Mouse (Mus musculus) left cerebral cortex, postnatal 25 days (tissue): ENCODE measurements around the gene Cdh1. TPM values are rescaled to one million over a fixed set of nuclear protein-coding genes. Genes with fewer than 3 reads are reported as not detected.

Experiments used
- DNase-seq, 2 experiments: peaks; one replicate each; pipeline ENCODE4 v3.0.0; 2022; ENCODE audit warnings: low spot score in 2 of 2, mixed read lengths in 1 of 2
- intact Hi-C: fragments of 180-260 bp; cut with DNase I; formaldehyde crosslinking; loops from one replicate; pipeline ENCODE4 v1.15.1; 2025
- total RNA-seq, 2 experiments: library from RNA; stranded (reverse); gene quantifications; 2 replicates each; pipeline ENCODE4 v1.2.3; 2021

The Cdh1 gene
- total RNA-seq, 2 experiments from 2014 or later = 2.3 to 2.5 TPM

GRCm38 (mm10) chr8:106706194-106706593 is 103.0 kb downstream of the Cdh1 start:
- DNase-seq = no peak
- intact Hi-C loops = no loop called here

- peak; percentile 14 to 54 for DNase-seq
- intact Hi-C loops = no loop called here
Observed at GRCm38 (mm10) chr8:106710002-106710401, 106.9 kb downstream of the Cdh1 start.

GRCm38 (mm10) chr8:106712487-106712886 is 109.3 kb downstream of the Cdh1 start:
- intact Hi-C loops = no loop called here
- DNase-seq = no peak

- DNase-seq = no peak
- intact Hi-C loops = no loop called here
Observed at GRCm38 (mm10) chr8:106714297-106714696, 111.1 kb downstream of the Cdh1 start.

GRCm38 (mm10) chr8:106718091-106718500 is 114.9 kb downstream of the Cdh1 start:
- intact Hi-C loops = loop anchor here (1.0 to 5.0 kb wide), 2 partner anchors 154 to 169 kb away; partner anchors contain the start of gene Has3

More at GRCm38 (mm10) chr8:106718091-106718500, 114.9 kb downstream of the Cdh1 start:
- peak; percentile 76 to 90 for DNase-seq

Other genes with a start within 250 kb of the Cdh1 start
- 10 to 100 TPM in 1 of 2 experiments, 1 to 10 TPM in 1; 9.9 to 10.4 TPM for gene Zfp90, start 188.0 kb upstream of the Cdh1 start, total RNA-seq
- gene 6030452D12Rik, start 102.8 kb upstream of the Cdh1 start, total RNA-seq = not detected
- under 1 TPM; 0.34 to 0.64 TPM for gene Cdh3, start 92.5 kb upstream of the Cdh1 start, total RNA-seq
- 10 to 100 TPM; 72.9 to 84.4 TPM for gene Gm10073, start 29.9 kb upstream of the Cdh1 start, total RNA-seq
- gene Tango6, start 79.7 kb downstream of the Cdh1 start, total RNA-seq = 1 to 10 TPM; 5.7 to 7.0 TPM